Mouse (Mus musculus) bone marrow macrophage, adult 2 months (primary cell): ENCODE data around the gene Ipo5.

ENCODE experiments used
- CTCF ChIP-seq: IDR thresholded peaks from 2 replicates; pipeline ENCODE4 v1.5.1; 2012; ENCODE audit warnings: low read depth, mild to moderate bottlenecking, low read length, moderate library complexity
- POLR2A ChIP-seq: IDR thresholded peaks from 2 replicates; pipeline ENCODE4 v1.6.1; 2012; ENCODE audit warnings: mild to moderate bottlenecking, low read depth, low read length, borderline replicate concordance

DNA sequence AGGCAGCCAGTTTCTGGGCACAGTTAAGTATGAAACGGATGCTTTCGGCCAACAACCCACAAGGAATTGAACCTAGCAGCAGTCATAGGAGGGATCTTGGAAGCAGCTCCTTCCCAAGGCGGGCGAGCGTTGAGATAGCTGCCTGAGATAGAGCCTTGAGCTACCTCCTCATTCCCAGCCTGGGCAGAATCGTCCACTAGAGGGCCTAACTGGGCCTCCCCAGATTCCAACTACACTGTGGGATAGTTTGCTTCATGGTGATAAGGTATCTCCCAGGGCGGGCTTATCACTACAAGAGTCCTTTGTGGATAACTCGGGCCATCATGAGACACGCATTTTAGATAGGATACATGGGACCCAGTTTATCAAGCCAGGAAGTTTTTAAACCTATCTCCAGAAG is 35.9 kb upstream of the Ipo5 start:
- TF ChIP-seq POLR2A, result no peak
- no peak for TF ChIP-seq CTCF
